Mouse (Mus musculus) ovary, postnatal 14 days (tissue): Measurements from ENCODE around the gene Mfsd6.

ENCODE experiments used
- DNase-seq: peaks from one replicate; pipeline ENCODE4 v3.0.0; 2022; ENCODE audit warnings: low spot score

The Mfsd6 gene

GRCm38 (mm10) chr1:52727056-52727900 lies at the start of gene Mfsd6:
TSS of gene Mfsd6 (minus strand) at chr1:52727462.
- peak; percentile 24 for DNase-seq

- no peak for DNase-seq
Measured at GRCm38 (mm10) chr1:52765176-52766111, 38.2 kb upstream of the Mfsd6 start.

GRCm38 (mm10) chr1:52763894-52764809 lies 36.9 kb upstream of the Mfsd6 start:
- no peak for DNase-seq

GRCm38 (mm10) chr1:52758174-52758573 lies 30.9 kb upstream of the Mfsd6 start:
- no peak for DNase-seq

GRCm38 (mm10) chr1:52754331-52754730 lies 27.1 kb upstream of the Mfsd6 start:
- DNase-seq = no peak

GRCm38 (mm10) chr1:52753828-52754227 lies 26.6 kb upstream of the Mfsd6 start:
- DNase-seq = no peak

GRCm38 (mm10) chr1:52752706-52753105 lies 25.4 kb upstream of the Mfsd6 start:
- no peak for DNase-seq

GRCm38 (mm10) chr1:52751634-52752033 lies 24.4 kb upstream of the Mfsd6 start:
- DNase-seq = no peak

- DNase-seq = no peak
Measured at GRCm38 (mm10) chr1:52749978-52750377, 22.7 kb upstream of the Mfsd6 start.

GRCm38 (mm10) chr1:52748260-52748659 lies 21.0 kb upstream of the Mfsd6 start:
- peak; percentile 53 for DNase-seq

- no peak for DNase-seq
Measured at GRCm38 (mm10) chr1:52742567-52742966, 15.3 kb upstream of the Mfsd6 start.

- DNase-seq = no peak
Measured at GRCm38 (mm10) chr1:52734208-52734607, 6.9 kb upstream of the Mfsd6 start.

- no peak for DNase-seq
Measured at GRCm38 (mm10) chr1:52730258-52730657, 3.0 kb upstream of the Mfsd6 start.

GRCm38 (mm10) chr1:52728857-52729489 lies 1.7 kb upstream of the Mfsd6 start:
- DNase-seq = no peak

- peak; percentile 16 for DNase-seq
Measured at GRCm38 (mm10) chr1:52726371-52727055, 749 bp downstream of the Mfsd6 start.

GRCm38 (mm10) chr1:52722586-52722985 lies 4.7 kb downstream of the Mfsd6 start:
- no peak for DNase-seq

- DNase-seq = no peak
Measured at GRCm38 (mm10) chr1:52719096-52719495, 8.2 kb downstream of the Mfsd6 start.

GRCm38 (mm10) chr1:52718068-52718748 lies 9.1 kb downstream of the Mfsd6 start:
- no peak for DNase-seq

GRCm38 (mm10) chr1:52714451-52714850 lies 12.8 kb downstream of the Mfsd6 start:
- no peak for DNase-seq

- no peak for DNase-seq
Measured at GRCm38 (mm10) chr1:52714021-52714420, 13.2 kb downstream of the Mfsd6 start.
